Mouse (Mus musculus) liver, embryonic 12.5 days (tissue): ENCODE results near the gene Capns1. TPM values are rescaled to one million over a fixed set of nuclear protein-coding genes. Genes with fewer than 3 reads are reported as not detected.

ENCODE experiments used
- ATAC-seq: fragments of 200-750 bp; cut with Nextera tagmentation; 2 replicates; pipeline ENCODE4 v1.8.0; 2017; ENCODE audit warnings: moderate number of reproducible peaks, mild to moderate bottlenecking, moderate library complexity
- H3K27ac ChIP-seq: fragments of 300-500 bp; sonication (generic); 2 replicates; pipeline ENCODE4 v1.5.1; 2016; ENCODE audit warnings: mild to moderate bottlenecking
- H3K27me3 ChIP-seq: fragments of 300-500 bp; sonication (generic); replicated peaks from 2 replicates; pipeline ENCODE4 v1.6.1; 2016; ENCODE audit warnings: mild to moderate bottlenecking, moderate library complexity
- H3K36me3 ChIP-seq: fragments of 300-500 bp; sonication (generic); 2 replicates; pipeline ENCODE4 v1.6.1; 2016; ENCODE audit warnings: mild to moderate bottlenecking, moderate library complexity
- H3K4me1 ChIP-seq: fragments of 300-500 bp; sonication (generic); 2 replicates; pipeline ENCODE4 v1.6.1; 2016
- H3K4me2 ChIP-seq: fragments of 300-500 bp; sonication (generic); 2 replicates; pipeline ENCODE4 v1.6.1; 2016; ENCODE audit warnings: mild to moderate bottlenecking, moderate library complexity
- H3K4me3 ChIP-seq: fragments of 300-500 bp; sonication (generic); 2 replicates; pipeline ENCODE4 v1.5.1; 2016; ENCODE audit warnings: mild to moderate bottlenecking, moderate library complexity
- H3K9ac ChIP-seq: fragments of 300-500 bp; sonication (generic); 2 replicates; pipeline ENCODE4 v1.6.1; 2016; ENCODE audit warnings: mild to moderate bottlenecking, moderate library complexity
- H3K9me3 ChIP-seq: fragments of 300-500 bp; sonication (generic); replicated peaks from 2 replicates; pipeline ENCODE4 v1.6.1; 2016; ENCODE audit warnings: mild to moderate bottlenecking, moderate library complexity
- WGBS: fragments of 180-500 bp; shearing (Covaris S2); methylation state at CpG from one replicate; pipeline ENCODE4 v1.1.7; 2016; ENCODE audit not compliant: insufficient replicate concordance; 5-methylcytosine and 5-hydroxymethylcytosine counted together
- polyA plus RNA-seq: library from polyadenylated mRNA; unstranded; fragments of >200 nt; fragmentation: Nextera tagmentation; extraction: Ambion mirVana; gene quantifications from 2 replicates; pipeline ENCODE4 v1.2.1, GENCODE M21; 2016

The Capns1 gene
- polyA plus RNA-seq, 1 experiment from 2014 or later, result 49.2 TPM

DNA sequence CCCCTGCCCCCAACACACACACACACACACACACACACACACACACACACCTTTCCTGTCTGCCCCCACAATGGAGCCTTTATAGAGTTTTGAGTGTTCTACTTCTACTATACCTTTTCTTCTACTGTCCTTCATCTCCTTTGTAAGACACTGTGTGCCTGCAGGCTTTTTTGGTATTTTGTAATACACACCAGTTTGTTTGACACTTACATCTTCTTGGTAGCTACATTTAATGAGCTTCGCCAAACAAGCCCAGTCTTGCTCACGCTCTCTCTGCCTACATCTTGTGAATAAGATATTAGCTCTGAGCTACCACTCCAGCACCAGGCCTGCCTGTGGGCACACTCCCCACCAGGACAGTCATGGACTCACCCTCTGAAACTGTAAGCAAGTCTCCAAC, 33.9 kb downstream of the Capns1 start:
- no peak overlapping the region for H3K9ac ChIP-seq
- no peaks in the 10 kb centered on the region for H3K27me3 ChIP-seq
- WGBS, result 96% methylated on average over 2 of the region's 2 CpGs
- H3K4me3 ChIP-seq, result no peak overlapping the region
- no peak for ATAC-seq
- no peak overlapping the region for H3K4me2 ChIP-seq
- H3K36me3 ChIP-seq, result peaks cover 79% of the 10 kb centered on the region
- H3K27ac ChIP-seq, result no peak overlapping the region
- H3K9me3 ChIP-seq, result peaks cover 51% of the 10 kb centered on the region
- peaks cover 9% of the 10 kb centered on the region for H3K4me1 ChIP-seq

DNA sequence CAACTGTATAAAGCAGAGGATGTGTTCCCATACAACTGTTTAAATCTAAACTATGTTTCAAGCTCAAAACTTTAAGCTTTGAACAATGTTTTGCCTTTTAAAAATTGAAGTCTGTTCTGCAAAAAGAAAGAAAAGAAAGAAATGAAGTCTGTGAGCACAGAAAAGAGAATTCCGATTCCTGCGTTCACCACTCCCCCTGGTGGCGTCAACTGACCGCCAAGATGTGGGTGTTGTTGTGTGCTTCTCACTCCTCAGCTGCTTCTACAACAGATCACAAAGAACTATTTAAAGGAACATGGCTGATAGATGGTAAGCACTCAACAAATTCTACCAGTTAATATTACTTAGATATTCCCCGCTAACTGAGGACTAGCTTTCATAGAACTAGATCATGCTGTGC, 35.5 kb downstream of the Capns1 start:
- Histone ChIP-seq H3K27ac (no peak overlapping the region), H3K36me3 (peaks cover 96% of the 10 kb centered on the region), H3K4me1 (peaks cover 3% of the 10 kb centered on the region), H3K4me3 (no peak overlapping the region), H3K9ac (no peak overlapping the region), H3K9me3 (peaks cover 64% of the 10 kb centered on the region), H3K4me2 (no peak overlapping the region), H3K27me3 (no peaks in the 10 kb centered on the region)
- no peak for ATAC-seq
- 94% methylated on average over 5 of the region's 5 CpGs for WGBS

DNA sequence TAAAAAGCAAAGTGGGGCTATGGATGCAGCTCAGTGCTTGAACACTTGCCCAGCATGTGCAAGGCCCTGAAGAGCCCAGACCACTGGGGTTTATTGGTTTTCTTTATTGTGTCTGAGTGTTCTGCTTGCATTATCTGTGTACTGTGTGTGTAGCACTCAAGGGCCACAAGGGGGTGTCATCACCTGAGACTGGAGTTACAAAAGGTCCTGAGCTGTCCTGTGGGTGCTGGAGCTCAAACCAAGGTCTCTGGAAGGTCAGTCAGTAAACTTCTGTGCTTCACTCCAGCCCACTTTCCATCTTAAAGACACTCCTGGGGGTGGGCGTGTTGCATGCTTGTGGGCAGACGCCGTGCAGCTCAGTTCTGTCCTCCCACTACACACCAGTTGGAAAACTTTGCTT, 43.1 kb downstream of the Capns1 start:
- WGBS, result 86% methylated on average over 3 of the region's 3 CpGs
- Histone ChIP-seq H3K27ac (no peak overlapping the region), H3K9me3 (peaks cover 85% of the 10 kb centered on the region), H3K4me1 (no peaks in the 10 kb centered on the region), H3K9ac (no peak overlapping the region), H3K4me3 (no peak overlapping the region), H3K4me2 (no peak overlapping the region), H3K27me3 (no peaks in the 10 kb centered on the region), H3K36me3 (peaks cover 90% of the 10 kb centered on the region)
- no peak for ATAC-seq

DNA sequence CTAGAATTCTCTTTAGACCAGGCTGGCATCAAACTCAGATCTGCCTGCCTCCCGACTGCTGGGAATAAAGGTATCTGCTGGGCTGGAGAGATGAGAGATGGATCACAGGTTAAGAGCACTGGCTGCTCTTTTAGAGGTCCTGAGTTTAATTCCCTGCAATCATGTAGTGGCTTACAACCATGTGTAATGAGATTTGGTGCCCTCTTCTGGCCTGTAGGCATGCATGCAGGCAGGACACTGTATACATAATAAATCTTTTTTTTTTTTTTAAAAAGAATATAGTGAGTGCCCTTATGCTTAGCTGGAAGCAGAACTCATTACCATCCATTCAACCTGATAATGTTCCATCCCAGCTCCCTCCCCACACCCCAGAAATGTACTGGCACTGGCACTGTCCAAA, 44.6 kb downstream of the Capns1 start:
- Histone ChIP-seq H3K36me3 (peaks cover 91% of the 10 kb centered on the region), H3K4me2 (no peak overlapping the region), H3K4me1 (no peaks in the 10 kb centered on the region), H3K4me3 (no peak overlapping the region), H3K9ac (no peak overlapping the region), H3K9me3 (peaks cover 85% of the 10 kb centered on the region), H3K27me3 (no peaks in the 10 kb centered on the region), H3K27ac (no peak overlapping the region)
- 90% methylated on average over 1 of the region's 1 CpGs for WGBS
- ATAC-seq, result no peak

DNA sequence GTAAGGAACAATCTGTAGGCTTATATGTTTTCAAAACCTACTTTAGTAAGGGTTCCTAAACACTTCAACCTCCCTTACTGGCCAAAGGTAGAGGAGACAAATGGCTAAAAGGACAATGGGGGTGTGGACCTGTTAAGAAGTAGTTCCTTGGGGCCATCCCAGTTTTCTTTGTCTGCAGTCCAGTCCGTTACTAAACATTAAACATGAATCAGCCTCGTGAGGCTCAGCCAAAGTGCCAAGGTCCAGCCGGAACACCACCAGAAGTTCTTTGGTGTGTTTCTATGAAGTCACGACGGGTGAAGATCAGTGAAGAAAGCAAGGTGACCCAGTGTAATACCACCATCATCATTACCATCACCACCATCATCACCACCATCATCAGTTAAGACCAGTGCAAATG, 51.6 kb downstream of the Capns1 start:
- Histone ChIP-seq H3K4me2 (no peak overlapping the region), H3K9ac (no peak overlapping the region), H3K36me3 (peaks cover 63% of the 10 kb centered on the region), H3K27ac (no peak overlapping the region), H3K4me3 (no peak overlapping the region), H3K27me3 (peaks cover 8% of the 10 kb centered on the region), H3K4me1 (no peaks in the 10 kb centered on the region), H3K9me3 (peaks cover 24% of the 10 kb centered on the region)
- WGBS, result 81% methylated on average over 5 of the region's 5 CpGs
- ATAC-seq, result no peak

DNA sequence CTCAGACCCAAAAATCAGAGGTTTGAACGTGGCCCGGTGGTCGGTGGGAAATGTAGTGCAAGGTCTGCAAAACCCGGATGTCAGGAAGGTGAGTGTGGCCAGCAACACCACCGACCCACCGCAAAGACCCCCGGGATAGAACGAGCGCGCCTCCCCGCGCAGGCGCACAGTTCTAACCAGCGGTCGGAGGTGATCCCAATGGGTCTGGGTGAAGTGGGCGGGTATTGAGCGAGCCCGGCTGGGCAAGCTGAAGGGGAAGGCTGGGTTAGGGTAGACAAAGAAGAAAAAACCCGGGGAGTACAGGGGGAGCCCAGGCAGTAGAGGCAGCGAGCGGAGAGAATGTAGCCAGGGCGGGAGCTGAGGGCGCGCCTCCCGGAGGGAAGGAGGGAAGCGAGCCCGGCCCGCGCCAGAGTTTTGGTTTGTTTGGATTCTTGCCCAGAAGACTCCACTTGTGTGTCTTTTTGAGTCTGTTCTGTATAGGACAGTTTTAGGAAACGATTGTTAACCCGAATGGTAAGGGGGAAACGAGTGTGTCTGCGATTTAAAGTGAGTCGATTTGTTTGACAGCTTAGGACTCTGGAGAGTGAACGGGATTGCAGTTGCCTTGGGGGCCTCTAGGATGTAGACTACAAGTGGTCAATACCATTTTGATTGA, 54.9 kb downstream of the Capns1 start:
- Histone ChIP-seq H3K4me1 (no peaks in the 10 kb centered on the region), H3K36me3 (peaks cover 38% of the 10 kb centered on the region), H3K4me3 (peak overlapping the region; percentile 51), H3K9me3 (no peaks in the 10 kb centered on the region; the same call in 1 of the 2 replicates), H3K4me2 (peak overlapping the region; percentile 65), H3K9ac (peak overlapping the region; percentile 52), H3K27ac (peak overlapping the region; percentile 18; the same call in 1 of the 2 replicates), H3K27me3 (peaks cover 8% of the 10 kb centered on the region)
- WGBS, result 6% methylated on average over 35 of the region's 35 CpGs
- ATAC-seq, result peak; percentile 76

DNA sequence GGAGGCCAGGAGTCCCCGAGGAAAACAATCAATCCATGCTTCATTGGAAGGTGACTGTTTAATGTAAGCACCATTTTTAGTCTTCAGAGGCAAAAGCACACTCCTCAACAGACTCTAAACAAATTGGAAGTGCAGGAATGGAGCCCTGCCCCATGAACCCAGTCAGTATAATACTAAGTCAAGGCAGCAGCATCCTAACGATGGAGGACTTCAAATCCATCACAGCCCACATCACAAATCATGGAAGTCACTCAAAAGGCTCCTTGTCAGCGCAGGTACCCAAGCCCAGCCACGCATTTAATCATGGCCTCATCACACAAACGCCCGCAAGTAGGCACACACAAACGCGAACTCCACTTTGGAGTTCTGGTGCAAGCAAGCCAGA, 55.4 kb downstream of the Capns1 start:
- no peak for ATAC-seq
- peak overlapping the region; percentile 51 for H3K4me3 ChIP-seq
- H3K36me3 ChIP-seq, result peaks cover 33% of the 10 kb centered on the region
- peak overlapping the region; percentile 65 for H3K4me2 ChIP-seq
- no peaks in the 10 kb centered on the region for H3K4me1 ChIP-seq
- WGBS, result 18% methylated on average over 8 of the region's 8 CpGs
- no peaks in the 10 kb centered on the region; the same call in 1 of the 2 replicates for H3K9me3 ChIP-seq
- peaks cover 8% of the 10 kb centered on the region for H3K27me3 ChIP-seq
- H3K27ac ChIP-seq, result no peak overlapping the region
- peak overlapping the region; percentile 52 for H3K9ac ChIP-seq

Other genes with a start within 250 kb of the Capns1 start
- gene Zfp74, start 244.7 kb downstream of the Capns1 start, polyA plus RNA-seq, result 3.6 and 4.8 TPM in 2 replicates
- 13.4 and 14.2 TPM in 2 replicates for gene Zfp568, start 214.9 kb downstream of the Capns1 start, polyA plus RNA-seq
- 0.60 and 0.87 TPM in 2 replicates for gene Zfp14, start 147.4 kb downstream of the Capns1 start, polyA plus RNA-seq
- gene Zfp82, start 125.9 kb downstream of the Capns1 start, polyA plus RNA-seq, result 1.8 and 2.0 TPM in 2 replicates
- 0.41 and 0.99 TPM in 2 replicates for gene Gm26920, start 108.4 kb downstream of the Capns1 start, polyA plus RNA-seq
- 3.0 and 3.3 TPM in 2 replicates for gene Zfp566, start 108.3 kb downstream of the Capns1 start, polyA plus RNA-seq
- 22.6 and 24.3 TPM in 2 replicates for gene Zfp260, start 104.0 kb downstream of the Capns1 start, polyA plus RNA-seq
- gene Zfp382, start 76.9 kb downstream of the Capns1 start, polyA plus RNA-seq, result 2.5 and 3.0 TPM in 2 replicates
- 6.8 and 6.9 TPM in 2 replicates for gene Zfp146, start 29.1 kb downstream of the Capns1 start, polyA plus RNA-seq
- gene Cox7a1, start 14.7 kb downstream of the Capns1 start, polyA plus RNA-seq, result 4.4 and 6.2 TPM in 2 replicates
- gene Polr2i, start 33.1 kb upstream of the Capns1 start, polyA plus RNA-seq, result 73.4 and 79.5 TPM in 2 replicates
- gene Tbcb, start 33.5 kb upstream of the Capns1 start, polyA plus RNA-seq, result 75.0 and 77.3 TPM in 2 replicates
- not detected in 2 replicates for gene Ovol3, start 36.9 kb upstream of the Capns1 start, polyA plus RNA-seq
- 0.28 TPM in 1 of 2 replicates, not detected in the other for gene Thap8, start 81.3 kb upstream of the Capns1 start, polyA plus RNA-seq
- 11.5 and 11.9 TPM in 2 replicates for gene Wdr62, start 81.6 kb upstream of the Capns1 start, polyA plus RNA-seq
- 3.2 and 4.8 TPM in 2 replicates for gene Clip3, start 92.9 kb upstream of the Capns1 start, polyA plus RNA-seq
- gene Alkbh6, start 109.9 kb upstream of the Capns1 start, polyA plus RNA-seq, result 24.2 and 24.5 TPM in 2 replicates
- gene Syne4, start 116.0 kb upstream of the Capns1 start, polyA plus RNA-seq, result 11.7 and 12.1 TPM in 2 replicates
- gene E130208F15Rik, start 122.9 kb upstream of the Capns1 start, polyA plus RNA-seq, result 2.3 and 2.9 TPM in 2 replicates
- 8.1 and 8.2 TPM in 2 replicates for gene Sdhaf1, start 125.1 kb upstream of the Capns1 start, polyA plus RNA-seq
- gene Lrfn3, start 164.0 kb upstream of the Capns1 start, polyA plus RNA-seq, result 1.9 and 2.1 TPM in 2 replicates
- 51.1 and 52.7 TPM in 2 replicates for gene Tyrobp, start 214.9 kb upstream of the Capns1 start, polyA plus RNA-seq
- gene Hcst, start 221.0 kb upstream of the Capns1 start, polyA plus RNA-seq, result 3.0 and 4.1 TPM in 2 replicates
- gene Nfkbid, start 222.9 kb upstream of the Capns1 start, polyA plus RNA-seq, result 1.5 and 2.1 TPM in 2 replicates
- gene Aplp1, start 246.7 kb upstream of the Capns1 start, polyA plus RNA-seq, result 7.5 and 8.2 TPM in 2 replicates